Mouse (Mus musculus) spleen, adult 18-20 months (tissue): ENCODE results near the gene Pcbp2.

Experiments
- DNase-seq, 2 experiments: peaks; one replicate each; pipeline ENCODE4 v3.0.0; 2022; ENCODE audit warnings: mixed read lengths in 2 of 2

Gene Pcbp2

DNA sequence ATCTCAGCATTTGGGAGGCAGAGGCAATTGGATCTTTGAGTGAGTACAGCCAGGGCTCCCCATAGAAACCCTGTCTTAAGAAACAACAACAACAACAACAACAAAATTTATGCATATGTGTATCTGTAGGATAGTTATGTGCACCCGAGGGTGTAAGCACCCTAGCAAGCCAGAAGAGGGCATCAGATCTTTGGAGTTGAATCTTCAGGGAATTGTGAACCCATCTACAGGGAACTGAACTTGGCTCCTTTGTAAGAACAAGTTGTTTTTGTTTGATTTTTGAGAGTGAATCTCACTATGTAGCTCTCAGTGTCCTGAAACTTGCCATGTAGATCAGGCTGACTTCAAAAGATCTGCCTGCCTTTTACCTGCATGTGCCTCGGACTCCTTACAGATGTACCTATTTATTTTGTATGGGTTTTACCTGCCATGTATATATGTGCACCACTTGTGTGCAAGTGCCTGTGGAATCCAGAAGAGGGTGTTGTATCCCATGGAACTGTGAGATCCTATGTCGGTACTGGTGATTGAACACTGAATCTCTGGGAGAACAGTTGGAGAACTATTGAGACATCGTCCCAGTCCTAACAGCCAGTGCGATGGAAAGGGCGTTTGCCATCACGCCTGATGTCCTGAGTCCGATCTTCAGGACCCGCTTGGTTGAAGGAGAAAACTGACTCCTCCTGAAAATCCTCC, 1.5 kb upstream of the Pcbp2 start:
- no peak for DNase-seq

DNA sequence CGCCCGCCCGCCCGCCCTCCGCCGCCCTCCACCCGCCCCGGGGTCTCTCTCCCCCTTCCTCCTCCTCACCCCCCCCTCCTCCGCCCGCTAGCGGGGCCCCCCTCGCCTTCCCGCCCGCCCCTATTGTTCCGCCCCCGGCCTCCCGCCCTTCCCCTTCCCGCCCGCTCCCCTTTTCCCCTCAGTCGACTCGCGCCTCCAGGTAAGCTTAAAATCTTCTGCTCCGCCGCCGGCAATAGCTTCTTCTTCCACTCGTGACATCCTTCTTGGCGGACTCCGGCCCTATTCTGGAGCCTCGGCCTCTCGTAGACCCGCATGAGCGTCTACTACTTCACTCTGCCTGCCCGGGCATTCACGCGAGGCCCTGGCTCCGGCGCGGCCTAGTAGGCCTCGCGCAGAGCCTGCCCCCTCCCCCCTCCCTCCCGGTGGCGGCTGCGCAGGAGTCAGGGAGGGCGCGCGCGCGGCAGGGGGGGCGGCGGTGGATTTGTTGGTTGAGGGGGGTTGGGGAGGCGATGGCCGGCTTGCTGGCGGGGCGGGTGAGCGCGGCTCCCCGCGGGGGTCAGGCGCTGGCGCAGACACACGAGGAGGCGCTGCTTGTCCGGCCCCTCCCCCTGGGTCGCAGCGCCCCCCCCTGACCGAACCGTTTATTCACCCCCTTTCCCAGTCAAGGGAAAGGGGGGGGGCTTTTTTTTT, 411 bp downstream of the Pcbp2 start:
- DNase-seq, result peak; percentile 68 to 73

DNA sequence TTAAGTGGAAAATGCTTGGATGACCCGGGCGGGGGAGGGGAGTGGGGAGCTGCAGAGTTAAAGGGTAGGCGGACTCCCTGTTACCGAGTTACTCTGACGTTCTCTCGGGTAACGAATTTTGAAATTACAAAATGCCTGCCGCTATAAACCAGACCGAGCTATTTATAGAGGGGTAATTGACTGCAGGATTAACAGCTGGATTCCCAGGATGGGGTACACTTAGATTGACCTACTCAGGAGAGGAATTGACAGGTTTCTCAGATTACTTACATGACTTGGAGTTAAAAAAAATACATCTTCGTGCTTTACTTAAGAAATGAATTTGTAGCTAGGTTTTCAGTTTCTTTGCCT, 931 bp downstream of the Pcbp2 start:
- no peak for DNase-seq

DNA sequence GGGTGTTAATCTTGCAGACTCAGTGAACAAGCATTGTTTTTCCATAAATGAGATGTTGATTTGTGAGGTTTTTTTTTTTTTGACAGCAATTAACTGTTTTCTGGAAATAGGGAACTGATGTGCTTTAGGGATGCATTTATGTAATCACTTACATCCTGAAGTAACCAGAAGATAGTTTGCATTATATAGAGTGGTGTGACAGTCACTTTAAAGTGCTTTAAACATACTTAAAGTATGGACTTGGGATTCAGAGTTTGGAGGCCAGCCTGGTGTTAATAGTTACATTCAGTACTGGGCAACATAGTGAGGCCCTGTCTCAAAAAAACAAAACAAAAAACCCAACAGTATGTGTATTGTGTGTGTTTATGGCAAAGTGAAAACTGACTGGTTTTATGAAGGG, 1.4 kb downstream of the Pcbp2 start:
- no peak for DNase-seq

DNA sequence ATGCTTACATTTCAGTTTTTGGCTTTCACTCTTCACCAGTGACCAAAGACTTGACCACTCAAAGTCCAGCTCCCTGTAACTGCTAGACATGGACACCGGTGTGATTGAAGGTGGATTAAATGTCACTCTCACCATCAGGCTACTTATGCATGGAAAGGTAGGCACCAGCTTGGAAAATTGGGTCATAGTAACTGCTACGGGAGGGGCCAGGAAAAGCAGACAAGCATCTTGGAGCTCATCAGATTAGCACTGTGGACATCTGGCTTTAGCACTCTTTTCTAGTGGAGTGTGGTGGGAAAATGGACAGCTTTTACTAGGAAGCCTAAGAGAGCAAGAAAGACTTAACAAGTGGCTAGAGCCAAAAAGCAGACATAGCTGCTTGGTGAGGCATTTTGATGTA, 2.9 kb downstream of the Pcbp2 start:
- no peak for DNase-seq

DNA sequence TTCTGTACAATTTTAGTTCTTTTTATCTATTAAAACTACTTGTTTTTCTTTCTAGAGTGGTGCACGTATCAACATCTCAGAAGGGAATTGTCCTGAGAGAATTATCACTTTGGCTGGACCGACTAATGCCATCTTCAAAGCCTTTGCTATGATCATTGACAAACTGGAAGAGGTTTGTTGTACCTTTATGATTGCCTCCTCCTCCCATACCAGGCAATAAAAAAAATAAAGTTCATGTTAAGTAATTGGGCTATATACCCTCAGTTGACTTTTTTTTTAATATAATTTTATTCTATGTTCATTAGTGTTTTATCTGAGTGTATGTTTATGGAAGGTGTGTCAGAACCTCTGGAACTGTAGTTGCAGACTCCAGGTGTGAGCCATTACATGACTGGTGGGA, 4.2 kb downstream of the Pcbp2 start:
- DNase-seq, result no peak

DNA sequence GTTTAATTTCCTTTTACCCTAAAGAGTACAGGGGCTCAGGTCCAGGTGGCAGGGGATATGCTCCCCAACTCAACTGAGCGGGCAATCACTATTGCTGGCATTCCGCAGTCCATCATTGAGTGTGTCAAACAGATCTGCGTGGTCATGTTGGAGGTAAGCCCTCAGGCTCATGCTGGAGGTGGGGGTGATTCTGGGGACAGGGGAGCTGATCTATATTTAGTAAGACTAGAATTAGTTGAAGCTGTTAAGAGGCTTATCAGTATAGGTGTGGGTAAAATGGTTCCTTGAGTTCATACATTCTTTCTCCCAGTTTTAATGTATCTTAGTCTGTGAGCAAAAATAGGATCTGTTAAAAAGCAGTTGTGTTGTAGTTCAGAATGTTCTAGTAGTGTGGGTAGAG, 12.8 kb downstream of the Pcbp2 start:
- DNase-seq, result no peak

DNA sequence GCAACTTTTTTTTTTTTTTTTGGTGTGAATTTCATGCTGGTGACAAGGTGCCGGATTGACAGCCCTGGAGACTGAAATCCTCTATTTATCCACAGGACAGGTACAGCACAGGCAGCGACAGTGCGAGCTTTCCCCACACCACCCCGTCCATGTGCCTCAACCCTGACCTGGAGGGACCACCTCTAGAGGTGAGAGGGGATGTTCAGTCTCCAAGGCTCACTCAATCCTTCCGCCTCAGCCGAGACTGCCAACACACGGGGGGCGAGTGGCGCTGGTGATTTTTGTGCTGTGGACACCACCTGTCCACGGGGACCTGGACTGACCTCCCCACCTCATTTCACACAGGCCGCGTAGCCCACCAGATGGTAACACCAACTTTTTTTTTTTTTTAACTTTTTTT, 15.5 kb downstream of the Pcbp2 start:
- DNase-seq, result no peak

DNA sequence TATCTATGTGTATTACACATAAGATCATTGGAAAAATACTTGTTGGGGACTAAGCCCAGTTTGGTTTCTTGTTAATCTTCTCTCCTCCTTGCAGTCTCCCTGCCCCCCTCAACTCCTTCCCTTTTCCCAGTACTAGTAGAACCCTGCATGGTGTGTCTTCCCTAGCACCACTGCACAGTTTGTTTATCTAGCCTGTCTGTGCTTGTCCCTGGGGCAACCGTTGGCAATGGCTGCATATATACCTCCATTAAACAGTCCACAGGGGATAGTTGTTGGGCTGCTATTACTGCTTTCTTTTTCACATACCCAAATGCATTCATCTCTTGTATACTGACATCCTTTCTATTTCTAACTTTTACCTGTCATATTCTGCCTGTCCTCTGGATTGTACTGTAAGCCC, 17.3 kb downstream of the Pcbp2 start:
- no peak for DNase-seq

DNA sequence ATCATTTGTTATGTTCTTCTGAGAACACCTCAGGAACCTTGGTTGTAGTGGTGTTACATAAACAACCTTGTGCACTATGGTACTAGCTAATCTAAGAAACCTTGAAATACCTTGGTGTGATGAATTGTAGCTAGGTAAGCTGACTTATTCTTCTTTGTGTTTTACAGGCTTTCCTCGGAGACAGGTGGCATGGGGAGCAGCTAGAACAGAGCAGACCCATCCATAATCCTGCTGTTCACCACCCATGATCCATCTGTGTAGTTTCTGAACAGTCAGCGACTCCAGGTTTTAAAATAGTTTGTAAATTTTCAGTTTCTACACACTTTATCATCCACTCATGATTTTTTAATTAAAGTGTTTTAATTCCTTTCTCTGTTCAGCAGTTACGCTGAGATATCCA, 28.0 kb downstream of the Pcbp2 start:
- DNase-seq, result no peak

DNA sequence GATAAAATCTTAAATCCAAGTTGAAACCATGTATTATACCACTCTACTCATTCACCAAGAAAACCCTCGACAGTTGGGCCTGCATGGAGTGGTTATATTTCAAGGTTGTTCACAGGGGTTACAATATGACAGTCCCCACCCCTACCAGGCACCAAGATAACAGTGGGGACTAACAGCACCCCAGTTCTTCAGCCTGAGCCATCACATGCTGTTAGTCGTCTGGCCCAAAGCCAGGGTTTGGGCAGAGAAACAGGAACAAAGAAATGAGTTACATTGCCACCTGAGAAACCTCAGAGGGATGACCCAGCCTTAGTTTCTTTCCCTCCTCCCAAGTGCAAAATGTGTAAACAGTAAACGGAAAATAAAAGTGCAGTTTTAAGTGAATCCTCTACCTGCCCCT, 29.0 kb downstream of the Pcbp2 start:
- no peak for DNase-seq

DNA sequence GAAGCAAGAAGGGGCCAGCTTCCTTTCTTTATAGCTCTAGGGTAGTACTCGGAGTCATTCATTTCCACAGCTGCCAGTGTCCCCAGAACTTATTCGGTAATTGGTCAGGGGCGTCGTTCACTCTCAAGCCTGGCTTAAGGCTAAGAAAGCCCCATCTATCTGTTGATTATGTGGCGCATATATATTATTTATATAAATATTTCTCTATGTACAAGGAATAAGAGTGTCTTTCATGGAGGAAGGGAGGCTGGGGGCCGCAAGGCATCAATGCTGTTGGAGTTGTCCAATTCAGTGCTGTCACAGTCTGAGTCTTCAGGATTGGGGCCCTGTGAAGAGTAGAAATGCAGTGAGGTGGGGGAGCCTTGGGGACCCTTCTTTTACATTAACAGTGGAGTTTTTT, 29.5 kb downstream of the Pcbp2 start:
- DNase-seq, result no peak

DNA sequence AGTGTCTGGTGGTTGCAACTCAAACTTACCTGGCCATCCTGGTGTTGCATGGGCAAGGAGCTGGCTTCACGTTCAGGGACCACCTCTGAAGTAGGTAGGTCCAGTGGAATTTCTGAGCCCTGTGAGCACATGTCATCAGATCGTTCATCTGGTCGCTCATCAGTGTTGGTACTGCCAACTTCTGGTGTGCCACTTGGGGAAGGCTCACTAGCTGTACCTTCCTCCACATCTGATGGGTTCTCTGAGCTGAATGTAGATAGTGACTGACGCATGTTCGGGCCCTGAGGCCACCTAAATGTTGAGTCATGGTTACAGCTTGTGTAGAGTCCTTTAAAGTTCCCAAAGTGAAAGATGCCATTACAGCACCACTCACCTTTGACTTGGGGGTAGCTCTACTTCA, 30.1 kb downstream of the Pcbp2 start:
- no peak for DNase-seq

DNA sequence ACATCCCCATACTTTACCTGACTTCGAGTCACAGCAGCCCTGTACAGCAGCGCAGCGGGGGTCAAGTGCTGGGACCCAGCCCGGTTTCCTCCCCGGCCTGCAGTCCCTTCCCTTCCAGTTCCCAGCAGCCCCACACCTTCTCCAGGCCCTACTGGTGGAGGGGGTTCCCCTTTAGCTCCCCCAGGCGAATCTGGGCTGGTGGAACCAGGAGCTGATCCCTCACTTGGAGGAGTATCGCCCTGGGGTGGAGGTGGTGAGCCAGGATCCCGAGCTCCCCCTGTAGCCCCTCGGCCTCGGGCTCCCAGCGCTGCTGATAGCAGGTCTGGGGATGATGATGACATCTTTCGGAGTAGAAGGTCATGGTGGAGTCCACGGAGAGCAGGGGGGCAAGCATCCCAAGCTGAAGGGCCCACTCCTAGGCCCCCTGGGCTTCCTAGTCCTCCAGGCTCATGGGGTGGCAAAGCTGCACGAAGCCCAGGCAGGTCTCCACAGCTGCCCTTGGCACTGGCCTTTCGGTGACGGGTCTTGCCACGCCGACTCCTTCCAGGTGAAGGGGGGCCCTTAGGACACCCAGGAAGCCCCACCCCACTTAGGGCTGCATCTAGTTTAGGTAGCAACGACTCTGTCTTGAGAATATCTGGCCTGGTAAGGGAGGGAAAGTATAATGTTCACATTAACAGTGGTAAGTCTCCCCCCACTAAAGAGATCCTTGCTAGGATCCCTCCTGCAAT, 30.9 kb downstream of the Pcbp2 start:
- no peak for DNase-seq

DNA sequence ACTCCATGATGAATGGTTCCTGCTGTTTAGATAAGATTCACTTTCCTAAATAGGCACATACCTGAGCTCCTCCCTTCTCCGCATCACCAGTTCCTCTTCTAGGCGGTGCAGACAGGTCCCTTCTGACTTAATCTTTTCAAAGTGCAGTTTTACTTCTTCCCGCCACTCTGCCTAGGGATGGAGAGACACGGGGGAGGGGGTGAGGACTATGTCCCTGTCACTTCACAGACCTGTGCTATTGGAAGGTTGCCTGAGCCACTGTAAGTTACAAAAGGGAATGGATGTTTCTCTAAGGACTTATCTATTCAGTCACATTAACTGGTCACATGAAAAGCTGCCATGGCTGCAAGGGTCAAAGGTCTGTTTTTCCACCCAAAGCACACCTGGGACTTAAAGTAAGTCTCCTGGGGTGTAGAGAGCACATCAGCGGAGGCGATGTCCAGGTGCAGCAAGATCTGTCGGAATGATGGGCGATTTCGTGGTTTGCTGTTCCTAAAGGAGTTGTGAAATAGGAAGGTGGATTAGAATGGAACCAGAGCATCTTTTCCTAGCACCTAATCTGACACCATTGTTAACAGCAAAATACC, 32.0 kb downstream of the Pcbp2 start:
- no peak for DNase-seq

DNA sequence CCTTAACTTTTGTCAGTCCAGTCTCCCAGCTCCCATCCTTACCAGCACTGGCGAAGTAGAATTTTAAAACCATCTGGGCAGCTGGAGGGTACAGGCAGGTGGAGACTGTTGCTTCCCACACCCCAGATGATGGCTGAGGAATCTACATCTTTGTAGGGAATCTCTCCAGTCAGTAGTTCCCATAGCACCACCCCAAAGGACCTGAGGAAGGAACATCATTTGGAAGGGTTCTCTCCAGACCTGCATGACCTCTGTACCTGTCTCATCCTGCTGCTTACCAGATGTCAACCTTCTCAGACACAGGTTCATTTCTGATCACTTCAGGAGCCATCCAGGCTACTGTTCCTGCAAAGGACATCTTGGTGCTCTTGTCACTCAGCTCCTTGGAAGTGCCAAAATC, 33.1 kb downstream of the Pcbp2 start, which contains the start of gene Gm10337:
Gene Gm10337, plus strand, starts transcription at position 276 of the 400 bp plus-strand sequence.
- DNase-seq, result no peak

DNA sequence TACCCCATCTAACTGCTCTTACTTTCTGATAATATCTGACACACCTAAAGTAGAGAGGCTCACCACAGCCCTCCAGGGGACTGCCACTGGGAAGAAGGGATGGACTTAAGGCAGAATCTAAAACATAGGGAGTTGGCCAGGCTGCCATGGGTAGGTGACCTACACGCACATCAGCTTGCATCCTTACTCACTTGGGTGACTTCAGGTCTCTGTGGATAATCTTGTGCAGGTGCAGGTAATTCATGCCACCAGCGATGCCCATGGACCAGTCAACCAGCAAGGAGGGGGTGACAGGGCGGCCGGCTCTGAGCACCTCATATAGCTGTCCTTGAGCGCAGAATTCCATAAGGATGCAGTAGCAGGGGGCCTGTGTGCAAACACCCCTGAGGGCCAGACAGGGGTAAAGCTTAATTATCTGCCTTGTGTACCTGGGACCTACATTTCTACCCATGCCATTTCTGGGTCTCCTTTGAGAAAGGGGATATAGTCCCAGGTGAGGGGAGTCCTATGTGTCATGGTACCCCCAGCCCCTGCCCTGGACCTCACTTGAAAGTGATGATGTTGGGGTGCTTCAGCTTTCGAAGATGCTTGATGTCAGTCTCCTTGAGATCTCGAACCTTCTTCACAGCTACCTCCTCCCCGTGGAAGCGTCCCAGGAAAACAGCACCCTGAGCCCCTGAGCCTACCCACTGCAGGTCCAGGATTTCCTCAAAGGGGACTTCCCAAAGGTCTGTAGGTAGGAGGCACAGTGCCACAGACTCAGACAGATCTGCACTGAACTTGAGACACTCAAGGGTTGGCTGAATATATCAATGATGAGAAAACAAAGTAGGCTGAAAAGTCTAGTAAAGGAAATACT, 33.8 kb downstream of the Pcbp2 start:
- no peak for DNase-seq

DNA sequence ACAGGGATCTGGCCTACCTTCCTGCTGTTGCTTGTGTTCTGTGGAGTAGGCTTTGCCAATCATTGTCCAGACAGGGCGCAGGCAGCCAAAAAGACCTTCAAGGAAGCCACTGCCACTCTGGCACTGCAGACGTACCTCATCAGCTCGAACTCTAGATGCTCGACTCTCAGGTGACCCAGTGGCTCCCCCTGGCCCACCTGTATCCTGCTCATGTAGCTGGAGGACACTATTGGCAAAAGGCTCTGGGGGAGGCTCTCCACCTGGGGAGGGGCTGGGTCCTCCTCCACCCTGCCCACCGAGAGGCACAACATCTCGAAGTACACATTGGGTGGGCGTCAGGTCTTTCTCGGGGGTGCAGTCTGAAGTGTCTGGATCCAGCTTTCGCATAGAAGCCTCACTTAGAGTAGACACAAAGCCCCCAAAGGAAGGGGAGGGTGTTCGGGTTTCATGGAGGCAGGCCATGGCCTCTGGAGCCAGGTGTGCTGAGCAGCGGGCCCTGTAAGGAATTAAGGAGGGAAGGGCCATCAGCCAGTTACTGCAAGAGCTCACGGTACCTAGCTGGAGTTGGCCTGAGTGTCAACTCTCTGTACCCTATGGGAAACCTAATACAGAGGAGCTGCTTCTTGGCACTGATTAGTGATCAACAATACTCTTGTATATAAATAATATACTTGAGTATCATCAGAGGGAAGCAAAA, 34.9 kb downstream of the Pcbp2 start:
- DNase-seq, result no peak

DNA sequence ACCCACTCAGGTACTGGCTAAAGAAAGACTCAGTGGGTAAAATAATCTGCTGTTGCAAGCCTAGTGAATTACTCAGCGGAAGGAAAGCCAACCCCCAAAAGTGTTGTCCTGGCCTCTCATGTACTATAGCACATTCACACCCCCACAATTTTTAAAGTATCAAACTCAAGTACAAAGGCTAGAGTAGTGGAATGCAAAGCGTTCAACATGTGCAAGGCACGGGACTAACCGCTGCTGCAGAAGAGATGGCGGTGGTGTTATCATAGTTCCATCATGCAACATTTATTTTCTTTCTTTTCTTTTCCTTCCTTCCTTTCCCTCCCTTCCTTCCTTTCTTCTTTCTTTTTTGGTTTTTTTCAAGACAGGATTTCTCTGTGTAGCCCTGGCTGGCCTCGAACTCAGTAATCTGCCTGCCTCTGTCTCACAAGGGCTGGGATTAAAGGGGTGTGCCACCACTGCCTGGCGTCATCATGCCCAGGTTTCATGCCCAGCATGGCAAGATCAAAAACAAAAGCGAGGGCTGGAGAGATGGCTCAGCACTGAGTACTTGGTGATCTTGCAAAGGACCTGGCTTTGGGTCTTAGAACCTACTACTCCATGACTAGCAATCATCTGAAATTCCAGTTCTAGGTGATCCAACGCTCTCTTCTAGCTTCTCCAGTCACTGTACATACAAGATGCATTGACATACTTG, 35.6 kb downstream of the Pcbp2 start:
- no peak for DNase-seq

DNA sequence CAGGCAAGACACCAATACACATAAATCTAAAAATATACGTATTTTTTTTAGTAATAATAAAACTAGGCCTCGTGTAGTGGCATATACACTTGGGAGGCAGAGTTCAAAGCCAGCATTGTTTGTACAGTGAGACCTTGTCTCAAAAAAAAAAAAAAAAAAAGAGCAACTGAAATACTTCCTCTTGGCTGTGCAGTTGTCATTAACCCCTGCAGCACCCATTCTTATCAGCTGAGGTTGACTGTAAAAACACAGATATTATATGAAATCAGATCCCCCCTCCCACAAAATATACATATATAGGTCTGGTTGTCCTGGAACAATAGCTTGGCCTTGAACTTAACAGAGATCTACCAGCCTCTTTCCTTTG, 36.1 kb downstream of the Pcbp2 start:
- no peak for DNase-seq

DNA sequence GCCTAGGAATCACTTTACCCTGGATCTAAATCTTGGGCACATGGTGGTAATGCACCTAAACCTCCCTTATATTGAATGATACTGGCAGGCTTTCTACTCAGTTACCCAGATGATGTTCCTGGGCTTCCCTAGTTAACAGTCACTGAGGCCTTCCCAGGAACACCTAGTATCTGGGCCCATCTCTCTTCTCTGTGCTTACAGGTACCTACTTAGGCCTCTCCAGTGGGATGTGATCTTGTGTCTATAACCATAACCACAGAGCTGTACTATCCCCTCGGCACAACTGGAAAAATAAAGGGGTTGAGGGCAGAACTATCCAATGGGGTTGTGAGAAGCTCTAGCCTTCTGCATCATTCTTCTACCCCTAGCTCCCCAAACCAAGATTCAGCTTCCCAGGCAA, 36.5 kb downstream of the Pcbp2 start:
- DNase-seq, result no peak

DNA sequence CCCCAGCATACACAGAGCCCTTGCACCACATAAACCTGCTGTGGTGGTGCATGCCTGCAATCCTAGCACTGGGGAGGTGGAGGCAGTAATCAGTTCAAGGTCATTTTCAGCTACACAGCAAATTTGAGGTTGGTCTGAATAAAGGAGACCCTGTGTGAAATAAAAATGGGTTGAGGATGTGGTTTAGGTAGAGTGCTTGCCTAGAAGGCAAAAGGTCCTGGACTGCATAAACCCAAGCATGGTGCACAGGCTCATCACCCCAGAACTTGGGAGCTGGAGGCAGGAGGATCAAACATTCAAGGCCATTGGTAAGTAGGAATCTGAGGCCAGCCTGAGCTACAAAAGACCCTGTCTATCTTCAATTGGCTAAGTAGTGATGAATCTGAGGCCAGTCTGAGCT, 37.2 kb downstream of the Pcbp2 start:
- DNase-seq, result no peak
